Mouse (Mus musculus) left cerebral cortex, postnatal 25 days (tissue): ENCODE data around the gene Myh9. TPM values are rescaled to one million over a fixed set of nuclear protein-coding genes. Genes with fewer than 3 reads are reported as not detected.

Experiments
- DNase-seq, 2 experiments: peaks; one replicate each; pipeline ENCODE4 v3.0.0; 2022; ENCODE audit warnings: low spot score in 2 of 2, mixed read lengths in 1 of 2
- intact Hi-C: fragments of 180-260 bp; cut with DNase I; formaldehyde crosslinking; loops from one replicate; pipeline ENCODE4 v1.15.1; 2025
- total RNA-seq, 2 experiments: library from RNA; stranded (reverse); gene quantifications; 2 replicates each; pipeline ENCODE4 v1.2.3; 2021

The Myh9 gene
- total RNA-seq, 2 experiments from 2014 or later, result 69.9 to 75.5 TPM

DNA sequence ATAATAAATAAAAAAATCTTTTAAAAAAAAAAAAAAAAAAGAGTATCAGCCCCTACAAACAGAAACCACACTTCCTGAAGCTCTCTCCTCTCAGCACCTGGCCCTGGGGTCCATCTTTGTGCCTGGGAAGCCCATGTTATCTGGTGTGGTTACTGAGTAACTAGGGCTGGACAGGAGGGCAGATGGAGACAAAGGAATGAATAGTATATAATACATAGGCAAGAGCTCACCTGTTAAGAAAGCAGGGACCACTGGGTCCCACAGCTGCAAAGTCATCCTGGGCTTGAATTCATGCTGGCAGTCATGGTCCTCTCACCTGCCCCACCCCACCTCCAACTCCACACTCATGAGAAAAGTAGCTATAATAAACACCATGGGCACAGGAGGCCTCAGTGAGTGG, 8.9 kb downstream of the Myh9 start:
- intact Hi-C loops, result no loop called here
- no peak for DNase-seq

DNA sequence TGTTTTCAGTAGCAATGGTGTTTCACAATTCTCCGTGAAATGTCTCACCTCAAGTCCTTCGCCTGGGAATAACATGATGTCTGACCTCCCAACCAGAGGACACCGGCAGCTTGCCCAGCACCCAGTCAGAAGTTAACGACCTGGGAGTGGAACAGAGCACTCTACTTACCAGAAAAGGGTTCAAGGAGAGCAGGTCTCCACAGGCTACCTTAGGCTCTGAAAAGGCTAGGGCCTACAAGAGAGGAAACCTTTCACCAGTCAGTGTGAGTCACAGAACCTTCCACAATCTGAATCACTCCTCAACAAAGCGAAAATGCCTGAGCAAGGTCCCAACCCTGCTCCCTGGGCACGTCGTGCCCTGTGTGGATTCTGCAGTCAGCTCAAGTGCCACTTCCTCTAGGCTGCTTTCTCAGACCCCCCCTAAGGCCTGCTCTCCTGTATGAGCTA, 9.5 kb downstream of the Myh9 start:
- no peak for DNase-seq
- intact Hi-C loops, result no loop called here

DNA sequence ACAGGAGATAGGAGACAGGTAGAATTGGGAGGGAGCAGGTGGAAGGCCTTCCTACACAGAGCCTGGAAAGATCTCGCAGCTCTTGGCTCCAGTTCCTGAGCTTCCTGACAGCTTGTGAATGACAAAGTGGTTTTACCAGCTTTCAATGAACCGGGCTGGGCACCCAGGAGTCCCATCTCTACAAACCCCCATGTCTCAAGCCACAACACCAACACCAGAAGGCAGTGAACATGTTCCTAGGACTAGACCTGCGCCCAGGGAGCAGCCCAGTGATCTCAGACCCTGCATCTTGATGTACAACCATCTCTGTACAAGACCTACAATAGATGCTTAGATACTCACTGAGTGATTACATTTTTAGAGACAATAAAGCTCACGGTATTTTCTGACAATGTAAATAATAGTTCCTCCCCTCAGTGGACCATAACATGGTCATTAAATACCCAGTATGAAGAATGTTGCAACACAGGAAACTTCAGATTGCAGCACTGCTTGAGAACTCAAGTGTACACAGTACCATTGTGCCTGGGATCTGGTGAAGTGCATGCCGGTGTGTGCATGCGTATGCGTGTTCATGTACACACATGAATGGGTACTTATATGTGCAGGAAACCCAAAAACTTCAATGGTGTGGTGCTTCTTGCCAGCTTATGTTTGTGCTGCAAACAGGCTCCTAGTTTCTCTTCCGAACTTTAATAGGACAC, 10.1 kb downstream of the Myh9 start:
- intact Hi-C loops, result no loop called here
- no peak for DNase-seq

DNA sequence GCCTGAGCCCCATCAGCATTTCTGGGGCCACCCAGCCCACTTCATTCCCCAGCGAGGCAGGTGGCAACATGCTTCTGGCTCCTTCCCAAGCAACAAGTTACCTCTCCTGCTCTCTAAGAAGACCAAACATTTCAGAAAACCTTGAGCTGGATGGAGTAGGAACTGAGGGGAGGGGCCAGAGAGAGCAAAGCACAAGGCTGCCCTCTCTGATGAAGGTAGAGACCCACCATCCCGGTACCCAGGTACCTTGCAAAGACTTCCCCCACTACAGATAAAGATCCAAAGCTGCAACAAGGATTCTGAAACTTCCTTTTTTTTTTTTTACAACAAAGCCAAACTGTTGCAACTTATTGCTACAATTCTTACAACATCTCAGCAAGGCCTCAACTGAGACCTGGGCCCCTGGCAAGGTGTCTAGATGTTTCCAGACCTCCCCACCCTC, 10.8 kb downstream of the Myh9 start:
- no peak for DNase-seq
- intact Hi-C loops, result no loop called here

DNA sequence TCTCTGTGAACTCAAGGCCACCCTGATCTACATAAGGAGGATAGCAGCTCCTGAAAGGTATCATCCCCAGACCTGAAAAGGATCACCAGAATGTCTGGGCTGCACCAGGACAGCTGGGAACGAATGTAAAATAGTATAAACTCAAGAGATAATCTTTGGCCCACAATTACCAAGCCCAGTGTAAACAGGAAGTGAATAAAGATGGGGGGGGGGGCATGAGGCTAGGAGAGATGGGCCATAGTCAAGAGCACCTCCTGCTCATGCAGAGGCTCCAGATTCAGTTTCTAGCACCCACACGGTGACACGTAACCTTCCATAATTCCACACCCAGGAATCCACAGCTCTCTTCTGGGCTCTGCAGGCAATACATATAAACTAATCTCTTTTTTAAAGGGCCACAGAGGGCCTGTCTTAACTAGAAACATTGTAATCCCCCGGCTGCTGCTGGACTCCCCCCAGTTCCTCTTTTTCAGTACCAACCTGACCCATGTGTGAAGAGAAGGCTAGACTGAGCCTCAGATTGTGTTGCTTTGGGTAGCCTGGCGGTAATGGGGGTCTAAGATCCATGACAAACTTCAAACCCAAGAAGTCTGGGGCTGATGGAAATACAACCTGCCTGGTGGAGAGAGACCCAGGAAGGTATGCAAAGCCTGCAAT, 11.4 kb downstream of the Myh9 start:
- DNase-seq, result no peak
- intact Hi-C loops, result no loop called here

DNA sequence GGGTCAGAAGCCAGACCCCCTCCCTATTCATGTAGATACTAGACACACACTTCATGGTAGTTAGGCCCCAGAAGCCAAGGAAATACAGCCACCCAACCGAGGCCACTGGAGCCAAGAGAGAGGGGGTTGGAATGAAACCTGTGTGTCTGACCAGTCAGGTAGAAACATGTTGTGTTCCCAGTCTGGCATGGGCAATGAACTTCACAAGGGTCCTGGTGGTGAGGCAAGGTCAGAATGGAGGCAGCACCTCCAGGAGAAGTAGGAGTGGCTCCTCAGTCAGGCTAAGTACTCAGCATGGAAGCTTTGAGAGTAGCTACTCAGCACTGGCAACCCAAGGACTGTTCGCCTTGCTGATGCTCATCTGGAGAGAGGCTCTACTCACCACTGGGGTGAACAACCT, 12.4 kb downstream of the Myh9 start:
- no peak for DNase-seq
- intact Hi-C loops, result no loop called here

DNA sequence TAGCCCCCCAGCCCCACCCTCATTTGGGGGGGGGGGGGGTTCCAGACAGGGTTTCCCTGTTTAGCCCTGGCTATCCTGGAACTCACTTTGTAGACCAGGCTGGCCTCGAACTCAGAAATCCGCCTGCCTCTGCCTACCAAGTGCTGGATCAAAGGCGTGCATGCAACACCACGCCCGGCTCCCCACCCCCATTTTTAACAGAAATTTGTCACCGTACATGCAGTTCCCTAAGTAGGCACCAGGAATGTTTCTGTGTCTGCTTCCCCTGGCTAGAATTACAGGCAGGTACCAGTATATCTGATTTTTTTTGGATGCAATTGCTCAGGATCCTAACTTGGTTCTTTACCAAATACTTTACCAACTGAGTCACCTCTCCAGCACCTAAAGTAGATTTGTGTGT, 13.1 kb downstream of the Myh9 start:
- no peak for DNase-seq
- intact Hi-C loops, result no loop called here

DNA sequence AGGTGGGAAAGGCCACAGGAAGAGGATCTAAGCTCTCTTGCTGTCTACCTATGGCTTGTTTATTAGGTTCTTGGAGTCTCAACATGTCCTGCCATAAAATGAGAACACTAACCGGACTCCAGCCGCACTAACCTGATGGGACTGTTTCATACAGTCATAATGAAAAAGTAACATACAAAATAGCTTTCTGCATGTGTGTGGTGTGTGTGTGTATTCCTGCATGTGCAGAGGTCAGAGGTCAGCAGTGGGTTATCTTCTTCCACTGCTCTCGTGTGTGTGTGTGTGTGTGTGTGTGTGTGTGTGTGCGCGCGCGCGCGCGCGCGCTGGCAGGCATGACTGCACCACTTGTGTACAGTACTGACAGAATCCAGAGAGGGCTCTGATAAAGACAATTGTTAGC, 13.7 kb downstream of the Myh9 start:
- intact Hi-C loops, result no loop called here
- no peak for DNase-seq

DNA sequence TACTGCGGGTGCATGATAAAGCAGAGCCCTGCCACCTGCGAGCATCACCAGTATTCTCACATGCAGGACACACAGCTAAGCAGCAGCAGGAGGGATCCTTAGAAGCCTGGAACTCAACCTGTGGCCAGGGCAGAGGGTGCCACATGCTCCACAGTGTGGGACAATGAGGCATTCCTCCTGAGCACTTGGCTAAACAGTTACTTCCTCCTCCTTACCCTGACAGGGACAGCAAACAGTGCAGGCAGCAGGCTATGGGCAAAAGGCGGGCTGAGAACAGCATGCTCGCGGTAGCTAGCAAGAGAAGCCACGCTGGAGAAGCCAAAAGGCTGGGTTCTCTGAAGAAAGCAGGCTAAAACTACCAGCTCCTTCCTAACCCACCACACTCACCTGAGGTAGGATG, 14.2 kb downstream of the Myh9 start:
- no peak for DNase-seq
- intact Hi-C loops, result no loop called here

DNA sequence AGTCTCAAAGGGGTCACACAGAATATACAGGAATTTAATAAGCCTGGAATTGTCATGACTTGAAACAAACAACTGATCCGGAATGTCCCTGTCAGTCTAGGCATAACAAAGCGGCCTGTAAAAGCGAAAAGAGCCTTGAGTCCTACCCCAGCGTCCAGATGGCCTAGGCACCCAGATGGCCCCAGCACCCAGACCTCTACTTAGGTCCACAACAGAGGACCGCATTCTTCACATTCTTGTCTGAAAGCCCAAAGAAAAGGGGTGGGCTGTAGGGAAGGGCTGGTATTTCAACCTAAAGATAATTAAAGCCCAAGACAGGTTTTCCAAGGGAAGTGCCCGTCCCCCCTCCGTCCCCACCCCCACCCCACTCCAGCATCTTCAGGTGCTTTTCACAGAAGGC, 14.6 kb downstream of the Myh9 start:
- DNase-seq, result no peak

DNA sequence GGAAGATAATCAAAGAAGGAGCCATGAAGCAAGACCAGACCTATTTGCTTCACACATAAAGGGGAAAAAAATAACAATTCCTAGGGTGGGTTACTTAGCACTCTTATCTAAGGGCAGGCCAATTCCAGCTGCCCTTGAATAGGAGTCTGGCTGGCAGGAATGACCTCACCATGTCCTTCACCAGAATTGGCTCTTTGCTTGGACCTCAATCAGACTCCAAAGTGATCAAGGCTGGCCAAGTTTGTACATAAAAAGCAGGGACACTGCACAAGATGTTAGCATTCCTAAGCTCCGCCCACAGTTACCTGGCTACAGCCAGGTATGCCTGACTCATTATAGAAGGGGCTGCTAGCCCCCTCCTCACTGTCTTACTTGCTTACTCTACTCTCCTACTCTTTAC, 16.6 kb downstream of the Myh9 start:
- DNase-seq, result no peak
- intact Hi-C loops, result no loop called here

More for the DNA sequence above, 14.6 kb downstream of the Myh9 start:
- intact Hi-C loops, result no loop called here

DNA sequence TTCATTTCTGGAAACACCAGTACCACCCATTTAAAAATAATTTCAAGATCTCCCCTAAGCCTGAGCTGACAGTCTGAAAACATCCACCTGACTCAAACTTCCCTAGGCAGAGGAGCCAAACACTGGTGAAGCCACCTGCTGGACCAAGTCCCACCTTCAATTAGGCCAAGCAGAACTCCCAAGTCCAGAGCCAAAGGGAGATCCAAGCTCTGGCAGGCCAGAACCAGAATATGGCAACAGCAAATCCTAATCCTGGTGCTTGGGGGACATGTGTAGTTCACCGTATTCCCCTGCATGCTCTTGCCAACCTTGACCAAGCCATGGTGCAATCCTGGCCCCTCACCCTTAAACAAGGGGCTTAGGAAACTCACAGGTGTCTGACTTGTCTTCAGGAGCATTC, 17.7 kb downstream of the Myh9 start:
- no peak for DNase-seq
- intact Hi-C loops, result no loop called here

DNA sequence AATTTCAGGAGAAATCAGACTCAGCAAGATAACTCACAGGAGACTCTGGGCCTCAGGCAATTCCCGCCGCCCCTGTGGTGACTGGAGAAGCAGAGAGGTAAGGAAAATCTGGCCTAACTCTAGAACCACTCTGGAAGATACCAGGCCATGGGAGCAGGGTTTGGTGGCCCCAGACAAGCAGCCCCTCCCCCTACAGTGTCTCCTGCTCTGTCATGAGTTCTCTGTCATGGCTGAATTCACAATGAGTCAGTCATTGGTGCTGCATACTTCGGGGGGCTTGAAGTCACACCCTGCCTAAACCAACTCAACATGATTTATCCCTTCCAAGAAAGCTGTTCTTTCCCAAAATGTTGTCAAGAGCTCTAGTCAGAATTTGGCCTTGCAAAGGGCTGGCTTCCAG, 18.3 kb downstream of the Myh9 start:
- DNase-seq, result no peak
- intact Hi-C loops, result no loop called here

DNA sequence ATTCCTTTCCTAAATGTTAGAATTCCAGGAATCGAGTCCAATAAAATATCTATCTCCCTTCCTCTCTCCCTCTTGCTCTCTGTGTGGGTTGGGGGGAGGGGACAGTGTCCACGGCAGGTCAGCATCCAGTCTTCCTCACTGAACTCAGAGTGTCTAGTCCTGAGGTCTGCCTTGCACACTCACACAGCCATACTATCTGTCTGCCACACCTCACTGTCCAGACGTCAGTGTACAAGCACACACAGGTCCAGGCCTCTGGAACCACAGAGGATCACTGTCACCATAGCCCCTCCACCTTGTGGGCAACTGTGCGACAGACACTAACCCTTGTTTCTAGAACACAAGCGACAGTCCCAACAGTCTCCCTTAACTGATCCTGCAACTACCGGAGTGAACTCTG, 18.8 kb downstream of the Myh9 start:
- intact Hi-C loops, result no loop called here
- DNase-seq, result no peak

DNA sequence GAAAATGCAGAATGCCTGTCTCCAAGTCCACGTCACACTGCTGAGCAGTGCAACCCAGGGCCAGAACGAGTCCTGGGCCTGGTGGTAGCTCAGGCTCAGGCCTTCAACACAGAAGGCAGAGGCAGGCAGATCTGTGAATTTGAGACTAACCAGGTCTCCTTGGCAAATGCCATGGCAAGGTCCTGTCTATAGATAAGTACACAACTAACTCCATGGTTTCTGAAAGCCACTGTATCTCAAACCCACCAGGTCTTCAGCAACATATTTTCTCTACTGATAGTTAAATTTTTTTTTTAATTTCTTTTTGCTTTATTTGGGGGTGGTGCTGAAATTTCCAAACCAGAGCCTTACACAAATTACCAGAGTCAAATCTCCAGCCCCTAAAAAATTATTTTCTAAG, 19.3 kb downstream of the Myh9 start:
- intact Hi-C loops, result no loop called here
- DNase-seq, result no peak

DNA sequence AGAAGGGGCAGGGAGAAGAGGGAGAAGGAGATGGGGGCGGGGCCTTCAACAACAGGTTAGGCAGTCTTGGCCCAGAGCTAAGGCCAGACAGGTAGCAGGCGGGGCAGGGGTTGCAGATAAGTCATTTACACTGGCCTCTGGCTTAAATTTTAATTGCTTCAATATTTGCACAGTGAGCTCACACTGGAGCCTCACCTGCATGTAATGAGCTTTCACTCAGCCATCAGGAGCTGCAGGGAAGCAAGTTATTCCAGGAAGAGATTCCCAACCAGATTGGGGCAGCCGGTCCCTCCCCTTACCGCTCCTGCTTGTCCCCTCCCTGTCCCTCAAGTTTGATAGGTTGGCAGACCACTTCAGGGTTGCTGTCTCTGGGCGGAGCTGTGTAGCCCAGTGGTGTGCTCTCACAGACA, 19.9 kb downstream of the Myh9 start:
- intact Hi-C loops, result no loop called here
- DNase-seq, result no peak

DNA sequence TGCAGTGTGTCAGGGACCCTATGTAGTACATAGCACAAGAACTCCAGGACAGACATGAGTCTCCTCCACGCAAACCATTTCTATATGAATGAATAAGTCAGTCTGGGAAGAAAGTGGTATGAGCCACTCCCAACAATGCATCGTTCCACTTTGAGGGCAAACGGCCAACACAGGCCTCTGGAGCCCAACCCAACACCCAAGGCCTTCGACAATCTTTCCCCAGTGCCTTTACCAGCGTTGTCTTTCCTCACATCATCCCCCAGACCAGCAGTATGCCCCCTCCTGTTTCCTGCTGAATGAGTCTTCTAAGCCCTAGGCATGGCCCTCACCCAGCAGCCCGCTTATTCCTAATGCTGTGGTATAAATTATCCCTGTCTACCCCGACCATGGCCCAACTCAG, 20.6 kb downstream of the Myh9 start:
- DNase-seq, result no peak
- intact Hi-C loops, result no loop called here

DNA sequence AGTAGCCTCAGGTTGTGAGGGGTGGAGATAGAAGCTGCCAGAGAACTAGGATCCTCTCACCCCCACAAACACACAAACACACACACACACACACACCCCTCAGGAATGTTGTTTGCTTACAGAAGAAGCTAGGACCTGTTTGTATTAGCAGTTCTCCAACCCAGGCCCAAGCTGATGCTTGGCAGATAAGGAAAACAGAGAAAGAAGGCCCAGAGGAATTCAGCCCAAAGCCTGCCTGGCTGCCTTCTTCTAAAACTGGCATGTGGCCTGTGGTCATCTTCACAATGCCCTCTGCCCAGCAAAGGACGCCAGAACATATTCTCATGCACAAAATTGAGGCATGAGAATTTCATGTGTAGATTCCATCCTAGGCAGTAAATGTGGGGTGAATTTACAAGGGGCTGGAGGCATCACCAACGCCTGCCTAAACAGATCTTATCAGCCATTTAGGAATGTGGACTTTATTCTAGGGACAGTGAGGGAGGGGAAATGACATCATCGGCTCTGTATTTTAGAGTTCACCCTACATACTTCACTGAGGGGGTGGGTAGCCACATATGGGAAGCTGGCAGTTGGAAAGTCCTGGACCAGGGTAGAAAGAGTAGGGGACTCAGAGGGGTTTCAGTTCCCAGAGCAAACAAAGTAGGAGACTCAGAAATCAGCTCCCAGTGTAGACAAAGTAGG, 21.4 kb downstream of the Myh9 start:
- DNase-seq, result peak in 1 of 2 experiments; percentile 61
- intact Hi-C loops, result no loop called here

DNA sequence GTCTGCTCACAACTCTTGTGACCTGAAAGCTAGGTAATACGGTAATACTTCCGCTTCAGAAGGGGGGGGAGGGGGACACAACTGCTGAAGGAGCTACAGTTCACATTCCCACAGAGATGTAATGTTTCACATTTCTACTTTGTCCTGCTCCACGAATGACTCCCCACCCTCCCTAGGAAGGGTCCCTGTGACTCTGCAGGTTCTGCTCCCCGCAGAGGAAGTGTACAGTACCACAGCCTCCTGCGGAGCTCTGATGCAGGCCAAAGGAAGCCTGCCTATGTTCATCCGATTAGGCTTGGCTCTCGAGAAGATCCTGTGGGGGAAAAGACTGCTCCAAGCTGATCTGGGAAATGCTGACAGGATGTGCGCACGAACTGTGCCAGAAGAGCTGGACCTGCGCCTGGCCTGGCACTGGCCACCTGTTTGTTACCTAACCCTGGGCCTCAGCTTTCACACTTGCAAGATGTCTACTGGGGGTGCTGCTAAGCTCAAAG, 22.0 kb downstream of the Myh9 start:
- peak in 1 of 2 experiments; percentile 70 for DNase-seq
- intact Hi-C loops, result no loop called here

DNA sequence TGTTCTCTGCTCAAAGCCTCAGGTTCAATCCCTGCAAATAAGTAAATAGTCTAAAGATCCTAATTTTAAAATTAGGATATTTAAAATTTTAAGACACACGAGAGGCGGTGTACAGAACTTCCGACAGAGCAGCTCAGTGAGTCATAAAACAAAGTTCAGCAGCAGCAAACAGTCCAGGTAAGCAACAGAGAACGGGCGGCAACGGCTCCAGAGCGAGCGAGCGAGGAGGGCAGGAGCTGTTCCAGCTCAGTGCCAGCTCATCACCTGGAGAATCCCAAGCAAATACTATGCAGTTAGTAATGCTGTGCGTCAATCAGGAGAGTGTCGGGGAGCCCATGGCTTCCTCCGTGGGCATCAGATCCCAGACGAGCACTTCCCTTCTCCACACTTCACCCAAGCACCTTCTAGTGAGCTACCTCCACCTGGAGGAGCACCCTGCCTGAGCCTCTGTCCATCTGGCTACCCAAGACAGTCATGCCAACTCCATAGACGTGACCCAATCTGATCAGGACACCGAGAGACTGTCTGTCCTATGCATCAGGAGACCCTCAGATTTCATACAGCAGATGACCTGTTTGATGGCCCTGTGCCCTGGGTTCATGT, 23.3 kb downstream of the Myh9 start:
- no peak for DNase-seq
- intact Hi-C loops, result no loop called here
